Mouse (Mus musculus) central nervous system, embryonic 18 days (tissue): ENCODE results near the gene Duox2. TPM values are rescaled to one million over a fixed set of nuclear protein-coding genes. Genes with fewer than 3 reads are reported as not detected.

ENCODE experiments used
- polyA plus RNA-seq: library from polyadenylated mRNA; depleted of rRNA; stranded (reverse); fragments of >200 nt; gene quantifications from 2 replicates; pipeline ENCODE4 v1.2.3, GENCODE M21; 2012; rRNA removed

Gene Duox2
- polyA plus RNA-seq = 0.13 and 0.16 TPM in 2 replicates

DNA sequence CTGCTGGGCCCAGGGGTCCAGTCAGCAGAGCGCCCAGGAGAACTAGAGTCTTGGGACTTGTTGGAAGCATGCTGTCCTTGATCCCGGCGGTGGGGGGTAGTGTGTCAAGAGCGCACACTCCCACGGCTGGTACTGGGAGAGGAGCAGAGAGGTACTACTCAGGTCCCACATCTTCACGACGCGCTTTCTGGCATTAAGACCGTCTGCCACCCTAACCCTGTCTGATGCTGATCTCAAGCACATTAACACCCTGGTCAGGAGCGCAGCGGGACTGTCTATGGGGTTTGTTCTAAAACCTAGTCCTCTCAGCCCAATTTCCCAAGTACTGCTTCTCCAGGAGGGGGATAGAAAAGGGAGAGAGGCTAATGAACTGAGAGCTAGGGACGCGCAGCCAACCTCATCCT is at the start of gene Duox2:
TSS of gene Duox2 (minus strand) at position 354 of the 404 bp plus-strand sequence.

DNA sequence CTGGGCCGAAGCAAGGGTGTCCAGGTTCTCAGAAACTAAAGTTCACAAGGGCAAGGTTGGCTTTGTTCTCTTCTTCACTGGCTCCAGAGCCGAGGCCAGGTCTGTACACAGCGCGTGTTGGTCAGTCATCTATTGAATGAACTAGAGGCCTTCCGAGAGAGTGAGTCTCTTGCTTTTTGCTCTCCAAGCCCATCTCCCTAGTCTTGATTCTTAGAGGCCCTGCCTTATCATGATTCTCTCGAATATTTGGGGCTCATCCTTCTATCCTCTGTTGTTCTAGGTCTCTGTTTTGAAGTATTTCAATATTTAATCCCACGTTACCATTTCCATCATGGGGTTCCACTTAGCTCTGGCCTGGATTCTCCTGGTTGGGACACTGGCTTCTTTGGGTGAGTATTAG is 17.1 kb upstream of the Duox2 start, which contains the start of gene Duox1:
TSS of gene Duox1 (plus strand) at position 301 of the 400 bp plus-strand sequence.

GRCm38 (mm10) chr2:122313536-122313935 is 15.3 kb upstream of the Duox2 start, which contains the start of gene Duoxa1:
Duoxa1 (minus strand) TSS chr2:122313730.

GRCm38 (mm10) chr2:122298596-122299490 is 594 bp upstream of the Duox2 start, which contains the start of gene Duoxa2:
Duoxa2 (plus strand) TSS chr2:122298900.

DNA sequence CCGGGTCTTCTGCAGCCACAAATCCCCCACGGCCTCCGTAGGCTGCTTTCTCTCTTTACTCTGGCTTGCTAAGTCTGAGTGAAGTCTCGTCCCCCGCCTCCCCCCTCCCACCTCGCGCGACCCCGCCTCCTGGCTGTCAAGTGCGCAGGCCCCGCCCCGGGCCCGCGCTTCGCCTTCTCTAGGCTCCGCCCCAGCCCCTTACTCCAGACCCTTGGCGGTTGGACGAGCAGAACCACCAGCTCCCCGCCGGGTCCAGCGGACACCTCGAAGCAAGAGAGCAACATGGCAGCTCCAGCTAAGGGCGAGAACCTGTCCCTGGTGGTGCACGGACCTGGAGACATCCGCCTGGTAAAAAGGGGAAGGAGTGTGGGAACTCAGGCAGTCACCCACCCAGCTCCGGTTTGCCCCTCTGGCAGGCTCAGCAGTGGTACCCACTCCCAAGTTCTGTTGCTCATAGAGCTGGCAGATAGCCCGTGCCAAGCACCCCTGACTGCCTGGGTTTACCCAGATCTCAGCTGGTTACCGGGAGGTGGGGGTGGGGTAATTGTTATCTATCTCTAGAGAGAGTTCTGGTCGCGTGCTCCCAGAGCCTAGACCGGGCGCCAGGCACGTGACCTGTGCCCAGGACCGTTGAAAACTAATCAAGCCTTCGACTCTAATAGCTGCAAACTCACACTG is 63.5 kb downstream of the Duox2 start, which contains the start of gene Sord:
TSS of gene Sord (plus strand) at position 139 of the 678 bp plus-strand sequence.

Other genes starting within 250 kb of the Duox2 start
- 10.6 and 11.6 TPM in 2 replicates for gene Spg11, start 180.1 kb downstream of the Duox2 start, polyA plus RNA-seq
- 51.2 and 63.2 TPM in 2 replicates for gene B2m, start 150.8 kb downstream of the Duox2 start, polyA plus RNA-seq
- gene Trim69, start 137.7 kb downstream of the Duox2 start, polyA plus RNA-seq = 0.04 and 0.12 TPM in 2 replicates
- 0.04 TPM in 1 of 2 replicates, not detected in the other for gene Patl2, start 112.3 kb downstream of the Duox2 start, polyA plus RNA-seq
- not detected in 2 replicates for gene Terb2, start 112.2 kb downstream of the Duox2 start, polyA plus RNA-seq
- 14.4 and 15.3 TPM in 2 replicates for gene Sord, start 63.7 kb downstream of the Duox2 start, polyA plus RNA-seq
- gene Duoxa2, start 451 bp upstream of the Duox2 start, polyA plus RNA-seq = 0.33 and 0.47 TPM in 2 replicates
- 0.06 and 0.21 TPM in 2 replicates for gene Duoxa1, start 15.3 kb upstream of the Duox2 start, polyA plus RNA-seq
- gene Duox1, start 17.2 kb upstream of the Duox2 start, polyA plus RNA-seq = 0.17 and 0.19 TPM in 2 replicates
- gene Shf, start 70.7 kb upstream of the Duox2 start, polyA plus RNA-seq = 64.9 and 65.5 TPM in 2 replicates
- gene Slc28a2, start 128.0 kb upstream of the Duox2 start, polyA plus RNA-seq = 0.21 and 0.44 TPM in 2 replicates
- gene Gm14085, start 186.5 kb upstream of the Duox2 start, polyA plus RNA-seq = 0.04 TPM in 1 of 2 replicates, not detected in the other